Mouse (Mus musculus) right cerebral cortex, adult 2 months (tissue): ENCODE measurements around the gene Fgfr2.
A peak's percentile ranks its signal among the peaks of the same experiment; 100 is the strongest.

Experiments used
- DNase-seq, 2 experiments: peaks; one replicate each; pipeline ENCODE4 v3.0.0; 2021 to 2022; ENCODE audit warnings: low spot score in 2 of 2

Gene Fgfr2

GRCm38 (mm10) chr7:132616391-132616790 is 506.8 kb downstream of the Fgfr2 start:
- DNase-seq = no peak

GRCm38 (mm10) chr7:132615346-132615745 is 507.8 kb downstream of the Fgfr2 start:
- no peak for DNase-seq

- no peak for DNase-seq
Observed at GRCm38 (mm10) chr7:132611530-132611929, 511.6 kb downstream of the Fgfr2 start.

- DNase-seq = peak; percentile 81 to 85
Observed at GRCm38 (mm10) chr7:132610468-132611318, 512.5 kb downstream of the Fgfr2 start, which contains the start of gene Lhpp. Gene Lhpp, plus strand, starts transcription at chr7:132610638.

GRCm38 (mm10) chr7:132608316-132609020 is 514.7 kb downstream of the Fgfr2 start:
- no peak for DNase-seq

GRCm38 (mm10) chr7:132605689-132606088 is 517.5 kb downstream of the Fgfr2 start:
- no peak for DNase-seq

- no peak for DNase-seq
Observed at GRCm38 (mm10) chr7:132604720-132605119, 518.4 kb downstream of the Fgfr2 start.

GRCm38 (mm10) chr7:132600926-132601325 is 522.2 kb downstream of the Fgfr2 start:
- DNase-seq = no peak

GRCm38 (mm10) chr7:132600026-132600425 is 523.1 kb downstream of the Fgfr2 start:
- no peak for DNase-seq

- no peak for DNase-seq
Observed at GRCm38 (mm10) chr7:132599071-132599975, 523.8 kb downstream of the Fgfr2 start, which contains the start of gene Nkx1-2. Gene Nkx1-2, minus strand, starts transcription at chr7:132599637.

GRCm38 (mm10) chr7:132597251-132598041 is 525.7 kb downstream of the Fgfr2 start:
- DNase-seq = no peak

GRCm38 (mm10) chr7:132596557-132597250 is 526.4 kb downstream of the Fgfr2 start:
- DNase-seq = no peak

GRCm38 (mm10) chr7:132595787-132596186 is 527.4 kb downstream of the Fgfr2 start:
- DNase-seq = no peak

- DNase-seq = no peak
Observed at GRCm38 (mm10) chr7:132594325-132594724, 528.8 kb downstream of the Fgfr2 start.

GRCm38 (mm10) chr7:132593762-132594161 is 529.4 kb downstream of the Fgfr2 start:
- DNase-seq = no peak

GRCm38 (mm10) chr7:132589610-132590009 is 533.5 kb downstream of the Fgfr2 start:
- DNase-seq = no peak

GRCm38 (mm10) chr7:132587167-132587566 is 536.0 kb downstream of the Fgfr2 start:
- DNase-seq = no peak

GRCm38 (mm10) chr7:132585695-132586491 is 537.3 kb downstream of the Fgfr2 start:
- no peak for DNase-seq

- DNase-seq = no peak
Observed at GRCm38 (mm10) chr7:132581441-132581840, 541.7 kb downstream of the Fgfr2 start.
